8 mouse cellular contexts compared by ENCODE assay signal in genomic region chr6:87189755-87190154, GRCm38 (mm10).
DNase-seq lines count a peak whose midpoint lies in the region; ATAC-seq lines count a peak whose summit lies in the region.

No protein-coding gene starts in this region.

- H3K9ac ChIP-seq in liver, embryonic 13.5 days: no peak overlapping the region

- 77% methylated on average over 3 of the region's 3 CpGs for WGBS in heart, embryonic 10.5 days
- WGBS in liver, embryonic 13.5 days (ENCODE audit: insufficient replicate concordance): 38% methylated on average over 3 of the region's 3 CpGs

- H3K27ac ChIP-seq in heart, embryonic 10.5 days: 0 out of 2 replicates have a peak overlapping the region, but pooled peaks have one; percentile 4
- peak overlapping the region; percentile 71 for H3K27ac ChIP-seq in liver, embryonic 13.5 days

- H3K9me3 ChIP-seq in heart, embryonic 10.5 days: no peaks in the 10 kb centered on the region
- no peaks in the 10 kb centered on the region for H3K9me3 ChIP-seq in liver, embryonic 13.5 days (replicated peaks)
- H3K9me3 ChIP-seq in megakaryocyte, embryonic 14.5 days: no peaks in the 10 kb centered on the region; the same call in 1 of the 2 replicates

- intact Hi-C loops in heart, postnatal 25 days (cut with DNase I): no loop called here
- intact Hi-C loops in left cerebral cortex, postnatal 25 days (cut with DNase I): loop anchor here (5.0 kb wide), 1 partner anchor 68 kb away; no protein-coding TSS in a partner anchor

- no peak overlapping the region for H3K4me3 ChIP-seq in heart, embryonic 10.5 days
- H3K4me3 ChIP-seq in liver, embryonic 13.5 days (replicated peaks): no peak overlapping the region
- H3K4me3 ChIP-seq in megakaryocyte, embryonic 14.5 days (replicated peaks): peak overlapping the region; percentile 8

- H3K4me2 ChIP-seq in liver, embryonic 13.5 days: no peak overlapping the region

- DNase-seq in heart, embryonic 10.5 days (ENCODE audit: low spot score): no peak
- no peak for DNase-seq in heart, postnatal 25 days (ENCODE audit: low spot score)
- DNase-seq in adrenal gland, adult 8-10 months: peak; percentile 74
- no peak for DNase-seq in liver, embryonic 13.5 days
- no peak for DNase-seq in left cerebral cortex, adult 11 months (ENCODE audit: low spot score)
- DNase-seq in left cerebral cortex, postnatal 25 days (ENCODE audit: low spot score in 2 of 2): no peak
- no peak for DNase-seq in layer of hippocampus, postnatal 25 days (ENCODE audit: extremely low spot score in 1 of 2, low spot score in 1 of 2)

- peak; percentile 75 for ATAC-seq in liver, embryonic 13.5 days (ENCODE audit: low read depth)

- no peaks in the 10 kb centered on the region for H3K27me3 ChIP-seq in heart, embryonic 10.5 days (ENCODE audit: insufficient read depth, poor library complexity, severe bottlenecking)
- no peaks in the 10 kb centered on the region for H3K27me3 ChIP-seq in liver, embryonic 13.5 days
- peaks cover 35% of the 10 kb centered on the region for H3K27me3 ChIP-seq in megakaryocyte, embryonic 14.5 days (replicated peaks)

- H3K36me3 ChIP-seq in heart, embryonic 10.5 days: no peaks in the 10 kb centered on the region
- H3K36me3 ChIP-seq in liver, embryonic 13.5 days: no peaks in the 10 kb centered on the region
- H3K36me3 ChIP-seq in megakaryocyte, embryonic 14.5 days (replicated peaks; ENCODE audit: low read length): no peaks in the 10 kb centered on the region

- peaks cover 35% of the 10 kb centered on the region for H3K4me1 ChIP-seq in heart, embryonic 10.5 days
- peaks cover 43% of the 10 kb centered on the region for H3K4me1 ChIP-seq in liver, embryonic 13.5 days (replicated peaks)
- H3K4me1 ChIP-seq in megakaryocyte, embryonic 14.5 days: peaks cover 30% of the 10 kb centered on the region
